Mouse (Mus musculus): ENCODE results near the gene Stard3. TPM values are rescaled to one million over a fixed set of nuclear protein-coding genes. Genes with fewer than 3 reads are reported as not detected.

Stard3 gene
- total and polyA plus RNA-seq, 3 experiments: 31.7 to 39.6 (median 33.9) TPM

DNA sequence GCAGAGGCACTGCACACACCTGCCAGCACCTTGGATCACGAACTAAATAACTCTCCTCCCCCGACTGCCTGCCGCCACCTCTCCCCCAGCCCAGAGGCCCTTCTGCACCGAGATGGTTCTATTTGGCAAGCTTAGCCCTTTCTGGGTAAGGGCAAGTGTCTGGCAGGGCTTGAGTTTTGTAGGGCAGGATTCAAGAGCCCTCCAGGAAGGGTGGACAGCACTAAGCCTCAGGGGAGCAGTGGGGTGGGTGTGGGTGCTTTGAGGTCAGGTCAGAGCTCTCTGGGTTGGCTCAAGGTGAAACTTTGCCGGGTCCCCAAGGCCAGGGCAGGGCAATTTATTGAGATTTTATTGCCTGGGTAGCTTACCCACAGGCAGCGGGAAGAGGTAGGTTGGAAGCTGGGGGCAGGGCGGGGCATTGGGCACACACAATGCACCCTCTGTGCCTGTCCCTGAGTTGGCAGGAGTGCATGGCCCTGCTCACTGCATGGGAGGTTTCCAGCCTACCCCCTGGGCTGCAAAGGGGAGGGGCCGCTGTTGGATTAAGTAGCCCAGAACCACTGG is 4.4 kb upstream of the Stard3 start:
- Histone ChIP-seq H3K79me2 (replicated peaks; ENCODE audit: control insufficient read depth, extremely low read depth, insufficient read depth, poor library complexity, severe bottlenecking) (no peaks in the 10 kb centered on the region), H3K27me3 (replicated peaks) (peaks cover 80% of the 10 kb centered on the region), H3K4me2 (ENCODE audit: insufficient read depth, low read depth, poor library complexity, severe bottlenecking) (no peak overlapping the region), H3K36me3 (replicated peaks in 1 of 2; ENCODE audit: control insufficient read depth in 1 of 2, insufficient read depth in 1 of 2, low read length in 1 of 2) (no peaks in the 10 kb centered on the region), H3K4me3 (replicated peaks in 1 of 3; ENCODE audit: low read depth in 2 of 3, low read length in 2 of 3, poor library complexity in 1 of 3) (no peak overlapping the region), H3K4me1 (ENCODE audit: control insufficient read depth in 1 of 2, insufficient read depth in 2 of 2) (peaks cover 4 to 25% of the 10 kb centered on the region in 2 experiments), H3K9ac (ENCODE audit: insufficient read depth, low read depth) (no peak overlapping the region), H3K9me3 (replicated peaks; ENCODE audit: low read length) (no peaks in the 10 kb centered on the region), H3K27ac (ENCODE audit: insufficient read depth, low read depth) (no peak overlapping the region)
- dilution Hi-C loops (cut with MboI; ENCODE audit: extremely low pct_ligation_motif_present, extremely low pct_unique_long_range_greater_than_20kb, low sequenced_read_pairs): no loop called here
- no peak for TF ChIP-seq CTCF (conservative IDR thresholded peaks at IDR 0.05 in 1 of 2, IDR thresholded peaks at IDR 0.05 in 1 of 2; ENCODE audit: low read depth in 2 of 2, low read length in 2 of 2)
- no peak for TF ChIP-seq POLR2AphosphoS2 (IDR thresholded peaks at IDR 0.05; ENCODE audit: low read depth, low read length)
- TF ChIP-seq JUND (conservative IDR thresholded peaks at IDR 0.05; ENCODE audit: low read depth, low read length): no peak
- no peak for TF ChIP-seq GABPA (IDR thresholded peaks at IDR 0.05; ENCODE audit: insufficient replicate concordance, low read depth, low read length)
- no peak for TF ChIP-seq NELFE (IDR thresholded peaks at IDR 0.05; ENCODE audit: low read depth, low read length)
- no peak for TF ChIP-seq JUN (IDR thresholded peaks at IDR 0.05; ENCODE audit: insufficient read depth, low read depth, low read length)
- TF ChIP-seq BHLHE40 (IDR thresholded peaks at IDR 0.05; ENCODE audit: low read depth, low read length): no peak
- TF ChIP-seq SMC3 (IDR thresholded peaks at IDR 0.05; ENCODE audit: low read depth, low read length): no peak
- TF ChIP-seq MEF2A (IDR thresholded peaks at IDR 0.05; ENCODE audit: borderline replicate concordance, low read depth, low read length): no peak
- DNase-seq (ENCODE audit: extremely low read depth): no peak
- in situ Hi-C loops (cut with MboI; ENCODE audit: low pct_ligation_motif_present, low pct_unique_long_range_greater_than_20kb, low sequenced_read_pairs): no loop called here

DNA sequence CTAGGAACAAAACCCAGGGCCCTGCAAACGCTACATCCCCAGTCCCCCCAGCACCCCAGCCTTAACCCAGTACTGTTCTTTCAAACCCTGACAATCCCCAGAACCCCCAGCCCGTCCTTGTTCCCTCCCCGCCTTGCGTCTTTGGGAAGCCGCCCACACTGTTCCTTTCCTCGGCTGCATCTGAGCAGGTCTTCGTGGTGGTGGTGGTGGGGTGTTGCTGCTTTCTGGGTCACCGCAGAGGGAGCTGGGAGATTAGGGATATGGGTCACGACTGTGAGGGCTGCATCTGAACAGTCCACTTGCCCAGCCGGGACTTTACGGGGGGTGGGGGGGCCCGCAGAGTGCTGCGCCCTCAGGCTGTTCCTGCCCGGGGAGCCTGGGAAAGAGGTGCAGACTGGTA is 3.7 kb upstream of the Stard3 start:
- H3K4me2 ChIP-seq (ENCODE audit: insufficient read depth, low read depth, poor library complexity, severe bottlenecking): no peak overlapping the region
- TF ChIP-seq ZMIZ1 (IDR thresholded peaks at IDR 0.05; ENCODE audit: low read depth, low read length) (no peak), UBTF (IDR thresholded peaks at IDR 0.05; ENCODE audit: low read depth, low read length) (no peak), ELF1 (IDR thresholded peaks at IDR 0.05; ENCODE audit: low read depth, low read length) (no peak), MAFK (IDR thresholded peaks at IDR 0.05; ENCODE audit: insufficient replicate concordance, low read length) (no peak), USF1 (IDR thresholded peaks at IDR 0.05; ENCODE audit: low read depth, low read length) (no peak), SMC3 (IDR thresholded peaks at IDR 0.05; ENCODE audit: low read depth, low read length) (no peak), MXI1 (IDR thresholded peaks at IDR 0.05; ENCODE audit: low read depth, low read length) (no peak), CTCF (conservative IDR thresholded peaks at IDR 0.05 in 1 of 2, IDR thresholded peaks at IDR 0.05 in 1 of 2; ENCODE audit: low read depth in 2 of 2, low read length in 2 of 2) (no peak), PAX5 (IDR thresholded peaks at IDR 0.05; ENCODE audit: low read length) (no peak)
- H3K4me1 ChIP-seq (ENCODE audit: control insufficient read depth in 1 of 2, insufficient read depth in 2 of 2): peaks cover 7 to 32% of the 10 kb centered on the region in 2 experiments
- H3K36me3 ChIP-seq (replicated peaks in 1 of 2; ENCODE audit: control insufficient read depth in 1 of 2, insufficient read depth in 1 of 2, low read length in 1 of 2): peaks cover 0 to under 1% of the 10 kb centered on the region in 2 experiments
- no peak overlapping the region for H3K4me3 ChIP-seq (replicated peaks in 1 of 3; ENCODE audit: low read depth in 2 of 3, low read length in 2 of 3, poor library complexity in 1 of 3)
- peaks cover 7% of the 10 kb centered on the region for H3K79me2 ChIP-seq (replicated peaks; ENCODE audit: control insufficient read depth, extremely low read depth, insufficient read depth, poor library complexity, severe bottlenecking)
- no peak for DNase-seq (ENCODE audit: extremely low read depth)
- dilution Hi-C loops (cut with MboI; ENCODE audit: extremely low pct_ligation_motif_present, extremely low pct_unique_long_range_greater_than_20kb, low sequenced_read_pairs): no loop called here
- peaks cover 73% of the 10 kb centered on the region for H3K27me3 ChIP-seq (replicated peaks)
- in situ Hi-C loops (cut with MboI; ENCODE audit: low pct_ligation_motif_present, low pct_unique_long_range_greater_than_20kb, low sequenced_read_pairs): no loop called here
- H3K27ac ChIP-seq (ENCODE audit: insufficient read depth, low read depth): no peak overlapping the region
- H3K9me3 ChIP-seq (replicated peaks; ENCODE audit: low read length): no peaks in the 10 kb centered on the region
- no peak overlapping the region for H3K9ac ChIP-seq (ENCODE audit: insufficient read depth, low read depth)

Measured in CH12.LX (cell line).